Mouse (Mus musculus) cerebellum, adult 18-20 months (tissue): ENCODE results near the gene Esd.
A peak's percentile ranks its signal among the peaks of the same experiment; 100 is the strongest.

Experiments used
- DNase-seq, 2 experiments: peaks; one replicate each; pipeline ENCODE4 v3.0.0; 2021

Esd gene

GRCm38 (mm10) chr14:74732079-74732783 is at the start of gene Esd:
Gene Esd (plus strand): TSS chr14:74732297.
- DNase-seq, result peak; percentile 89 to 94

DNA sequence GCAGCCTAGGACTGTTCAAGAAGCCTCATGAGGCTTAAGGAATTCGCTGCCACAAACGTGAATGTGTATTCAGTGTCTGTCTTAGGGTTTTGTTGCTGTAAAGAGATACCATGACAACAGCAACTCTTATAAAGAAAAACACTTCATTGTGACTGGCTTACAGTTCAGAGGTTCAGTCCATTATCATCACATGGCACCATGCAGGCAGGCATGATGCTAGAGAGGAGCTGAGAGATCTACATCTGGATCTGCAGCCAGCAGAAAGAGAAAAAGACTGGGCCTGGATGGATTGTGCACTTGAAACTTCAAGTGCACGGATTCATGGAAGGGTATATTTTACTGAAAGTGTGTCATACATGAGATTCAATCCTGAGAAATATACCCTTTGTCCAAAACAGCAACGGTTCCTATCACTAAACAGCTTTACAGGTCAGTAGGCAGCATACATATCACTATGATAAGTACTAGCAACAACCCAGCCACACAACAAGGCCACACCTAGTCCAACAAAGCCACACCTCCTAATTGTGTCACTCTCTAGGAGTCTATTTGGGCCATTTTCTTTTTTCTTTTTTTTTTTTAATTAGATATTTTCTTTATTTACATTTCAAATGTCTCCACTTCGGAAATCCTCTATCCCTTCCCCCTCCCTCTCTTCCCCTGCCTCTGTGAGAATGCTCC is 47.7 kb upstream of the Esd start:
- DNase-seq, result no peak

DNA sequence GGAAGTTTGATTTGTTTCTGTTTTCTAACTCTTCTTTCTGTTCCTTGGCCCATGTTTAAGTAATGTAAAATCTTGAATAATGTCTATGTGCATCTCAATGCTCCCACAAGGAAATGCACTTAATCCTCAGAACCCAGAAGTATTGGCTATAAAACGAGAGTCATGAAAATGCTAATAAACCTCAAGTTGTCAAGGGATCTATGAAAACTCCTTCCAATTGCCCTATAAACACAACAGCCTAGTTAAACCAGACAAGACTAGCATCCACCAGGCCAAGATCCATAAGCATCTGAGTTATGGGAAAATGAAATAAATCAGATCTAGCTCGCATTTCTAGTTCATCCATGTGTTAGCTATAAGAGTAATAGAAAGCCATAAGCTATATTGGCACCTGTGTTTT is 40.1 kb upstream of the Esd start:
- DNase-seq, result no peak

DNA sequence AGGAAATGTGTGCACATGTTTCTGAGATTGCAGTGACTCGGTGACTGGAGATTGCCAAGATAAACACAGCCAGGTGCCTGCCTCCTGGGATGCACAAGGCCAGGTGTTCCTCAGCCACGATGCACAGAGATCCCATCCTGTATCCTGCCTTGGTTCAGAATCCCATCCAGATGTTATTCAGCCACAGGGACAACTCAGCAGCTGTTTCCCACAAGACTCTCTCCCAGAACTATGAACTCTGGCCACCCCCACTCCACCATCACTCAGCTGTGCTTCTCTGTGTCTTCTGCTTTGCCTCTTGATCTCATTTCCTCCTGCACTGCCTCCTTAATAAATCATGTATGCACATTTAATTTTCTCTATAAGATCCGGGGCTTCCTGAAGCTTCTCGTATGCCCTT is 35.3 kb upstream of the Esd start:
- no peak for DNase-seq

- no peak for DNase-seq
These were observed 34.7 kb upstream of the Esd start for GRCm38 (mm10) chr14:74697432-74697831.

DNA sequence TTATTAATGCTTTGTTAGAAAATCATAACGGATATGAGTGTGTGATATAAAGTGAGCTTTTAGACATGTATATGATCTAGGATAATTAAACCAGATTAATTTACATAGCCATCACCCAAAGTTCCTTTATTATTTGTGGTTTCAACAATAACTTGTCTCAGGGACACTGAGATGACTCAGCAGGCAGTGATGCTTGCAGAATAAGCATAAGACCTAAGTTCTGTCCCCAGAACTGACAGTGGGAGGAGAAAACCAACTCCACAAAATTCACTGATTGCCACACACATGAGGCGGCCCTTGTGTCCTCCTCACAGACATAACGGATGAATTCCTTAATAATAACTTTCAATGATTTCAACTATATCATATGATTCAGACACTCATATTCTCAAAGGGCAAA is 32.9 kb upstream of the Esd start:
- DNase-seq, result no peak

- DNase-seq, result no peak
These were observed 28.2 kb upstream of the Esd start for GRCm38 (mm10) chr14:74703930-74704329.

GRCm38 (mm10) chr14:74709054-74709453 is 23.0 kb upstream of the Esd start:
- no peak for DNase-seq

DNA sequence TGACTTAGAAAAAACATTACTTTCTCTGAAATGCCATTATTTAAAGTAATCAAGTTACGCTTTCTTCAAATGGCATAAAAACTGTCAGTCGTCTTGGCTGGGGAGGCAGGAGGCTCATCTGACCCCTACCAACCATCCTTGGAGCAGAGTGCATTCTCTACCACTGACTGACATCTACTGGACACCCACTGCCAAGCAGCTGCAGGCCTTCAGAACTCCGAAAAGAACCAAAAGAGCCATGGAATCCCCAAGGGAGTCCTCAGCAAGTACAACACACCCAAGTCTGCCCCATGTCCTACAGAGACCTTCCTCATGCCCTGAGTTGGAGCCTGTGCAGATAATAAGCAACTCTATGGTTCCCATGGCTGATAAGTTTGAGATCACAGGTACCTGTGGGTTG is 8.6 kb upstream of the Esd start:
- no peak for DNase-seq

GRCm38 (mm10) chr14:74731221-74732078 is 647 bp upstream of the Esd start:
- no peak for DNase-seq

DNA sequence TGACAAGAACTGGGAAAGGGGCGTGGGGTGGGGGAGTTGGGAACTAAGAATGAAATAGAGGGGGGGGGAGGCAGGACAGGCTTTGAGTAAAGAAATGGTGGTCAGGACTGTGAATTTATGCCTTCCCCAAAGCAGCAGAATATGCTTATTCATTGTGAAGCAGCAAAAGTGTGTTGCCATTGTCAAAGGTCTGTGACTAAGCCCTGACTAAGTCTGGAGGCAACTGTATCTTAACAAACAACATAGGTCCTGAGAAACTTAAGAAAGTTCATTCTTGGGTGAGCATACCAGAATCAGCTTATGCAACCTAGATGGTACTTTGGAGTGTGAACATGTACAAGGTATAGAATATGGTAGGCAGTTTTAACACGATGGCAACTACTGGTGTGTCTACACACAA is 1.3 kb downstream of the Esd start:
- no peak for DNase-seq

- DNase-seq, result no peak
These were observed 3.4 kb downstream of the Esd start for GRCm38 (mm10) chr14:74735471-74735870.

- no peak for DNase-seq
These were observed 4.8 kb downstream of the Esd start for GRCm38 (mm10) chr14:74736850-74737249.

DNA sequence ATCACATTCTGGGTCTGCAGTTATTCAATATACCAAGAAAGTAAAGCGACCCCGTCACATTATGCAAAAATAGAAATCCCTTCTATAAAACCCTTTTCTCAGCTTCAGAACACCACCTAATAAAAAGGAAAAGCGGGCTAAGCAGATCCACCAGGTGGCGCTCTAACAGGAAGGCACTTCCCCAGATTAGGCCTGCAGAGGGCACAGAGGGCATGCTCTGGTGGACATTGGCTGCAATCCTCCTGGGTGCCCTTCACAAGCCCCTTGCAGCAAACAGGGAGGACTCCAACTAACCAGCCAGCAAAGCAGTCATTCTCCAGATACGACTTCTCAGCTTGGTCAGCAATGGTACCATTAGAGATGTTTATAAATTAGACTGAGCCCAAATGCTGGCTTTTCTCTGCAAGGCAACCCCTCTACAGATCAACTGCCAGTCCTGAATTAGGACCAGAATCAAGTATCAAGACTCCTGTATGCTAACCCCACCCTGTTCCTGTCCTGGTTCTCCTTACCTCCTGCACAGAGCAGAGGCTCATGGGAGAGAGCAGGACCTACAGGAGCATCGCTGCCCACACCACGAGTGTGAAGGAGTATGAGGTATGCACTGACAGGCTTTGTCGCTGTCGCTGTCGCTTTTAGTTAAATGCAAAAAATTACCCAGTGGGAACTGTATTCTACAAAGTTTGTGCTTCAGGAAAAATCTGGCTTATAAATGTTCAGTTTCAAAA is 32.3 kb downstream of the Esd start:
- DNase-seq, result peak; percentile 76 to 79

DNA sequence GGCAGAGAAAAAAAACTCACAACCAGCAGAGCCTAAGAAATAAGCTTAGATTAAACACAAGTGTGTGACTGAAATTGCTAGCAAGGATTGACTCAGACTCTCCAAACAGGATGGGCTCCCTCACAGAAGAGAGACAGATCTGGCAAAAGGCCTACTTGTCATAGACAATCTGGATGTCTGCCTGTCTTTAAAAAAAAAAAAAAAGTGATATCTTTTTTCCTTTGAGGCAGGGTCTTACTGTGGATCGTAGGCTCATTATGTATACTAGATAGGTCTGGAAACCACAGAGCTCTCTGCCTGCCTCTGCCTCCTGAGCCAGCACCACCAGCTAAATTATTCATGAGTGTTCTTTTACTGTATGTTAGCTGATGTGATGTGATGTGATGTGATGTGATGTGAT is 35.8 kb downstream of the Esd start:
- DNase-seq, result no peak

DNA sequence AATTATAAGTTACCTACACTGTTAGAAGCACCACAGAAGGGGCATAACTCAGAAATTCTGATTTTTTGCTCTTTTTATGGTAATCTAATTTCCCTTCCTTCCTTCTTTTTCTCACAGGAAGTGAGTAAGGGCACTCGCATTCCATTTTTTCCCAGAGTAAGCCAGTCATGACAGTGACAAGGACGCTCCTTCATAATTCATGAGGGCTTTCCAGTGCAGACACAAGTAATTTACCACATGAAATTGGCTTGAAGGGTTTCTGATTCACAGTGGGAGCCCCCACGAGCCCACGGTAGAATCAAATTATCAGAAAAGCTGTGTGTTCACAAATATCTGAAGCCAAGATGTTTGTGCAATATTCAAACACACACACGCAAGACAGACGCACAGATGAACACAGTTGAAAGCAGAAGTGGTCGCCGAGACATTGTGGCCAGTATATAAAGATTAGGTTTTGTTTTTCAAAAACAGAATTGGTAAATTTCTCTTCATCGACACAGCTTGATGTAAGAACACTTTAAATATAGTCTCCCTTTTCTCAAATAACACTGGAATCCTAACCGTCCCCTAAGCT is 42.0 kb downstream of the Esd start:
- no peak for DNase-seq

DNA sequence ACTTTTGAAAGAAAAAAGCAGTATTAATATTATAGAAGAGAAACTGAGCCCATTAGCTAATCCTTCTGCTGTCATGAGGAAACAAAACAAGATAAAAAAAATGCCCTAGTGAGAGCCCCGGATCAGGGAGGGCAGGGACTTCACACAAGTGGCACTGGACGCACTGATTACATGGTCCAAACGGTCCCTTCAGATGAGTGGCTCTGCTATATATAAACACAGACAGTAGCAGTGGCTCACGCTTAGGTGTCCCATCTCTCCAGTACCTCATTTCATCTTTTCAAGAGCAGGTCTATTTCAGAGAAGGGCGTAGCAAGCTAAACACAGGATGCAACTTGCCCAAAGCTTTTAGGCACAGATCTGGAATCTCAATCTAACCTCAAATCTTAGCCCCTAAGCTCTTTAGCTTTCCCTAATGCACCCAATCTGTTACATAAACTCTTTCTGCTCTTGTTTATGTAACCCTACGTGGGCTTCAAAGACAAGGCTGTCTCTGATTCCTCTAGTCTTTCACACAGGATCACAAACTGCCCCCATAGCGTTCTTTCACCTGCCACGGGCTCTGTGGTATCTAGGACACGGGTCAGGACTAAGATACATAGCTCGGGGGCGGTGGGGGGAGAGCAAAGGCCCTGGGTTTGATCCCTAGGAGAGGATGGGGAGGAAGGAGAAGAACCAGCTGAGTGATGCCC is 52.3 kb downstream of the Esd start:
- DNase-seq, result no peak

DNA sequence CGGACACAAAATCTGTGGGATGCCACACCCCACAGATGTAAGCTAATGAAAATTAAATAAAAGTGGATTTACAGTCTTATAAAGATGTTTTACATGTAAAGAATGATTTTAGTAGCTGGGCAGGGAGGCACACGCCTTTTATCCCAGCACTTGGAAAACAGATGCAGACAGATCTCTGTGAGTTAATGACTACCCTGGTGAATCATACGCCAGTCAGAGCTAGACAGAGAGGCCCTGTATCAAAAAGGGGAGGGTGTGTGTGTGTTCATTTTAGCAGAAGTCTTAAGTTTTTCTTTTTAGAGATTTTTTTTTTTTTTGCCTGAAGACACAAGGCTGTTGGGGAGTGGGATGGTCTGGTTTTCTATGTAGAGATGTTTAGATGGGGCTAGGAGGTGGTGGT is 55.6 kb downstream of the Esd start:
- DNase-seq, result no peak

DNA sequence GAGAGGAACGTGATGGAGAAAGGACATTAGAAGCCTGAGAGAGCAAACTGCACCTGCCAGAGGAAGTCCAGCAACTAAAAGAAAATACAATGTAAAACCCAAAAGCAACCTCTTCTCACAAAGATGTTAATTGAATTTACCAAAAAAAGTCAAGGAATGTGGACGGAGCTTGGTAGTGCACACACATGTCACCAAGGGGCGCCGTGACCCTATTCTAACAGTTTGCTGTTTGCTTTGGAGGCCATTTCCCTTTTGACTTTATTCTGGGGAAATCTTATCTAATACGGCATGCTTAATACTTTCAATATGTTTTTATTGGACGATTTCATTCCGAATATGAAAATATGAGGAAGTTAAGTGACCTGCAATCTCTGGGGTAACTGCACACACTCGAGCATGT is 56.7 kb downstream of the Esd start:
- peak in 1 of 2 experiments; percentile 12 for DNase-seq

DNA sequence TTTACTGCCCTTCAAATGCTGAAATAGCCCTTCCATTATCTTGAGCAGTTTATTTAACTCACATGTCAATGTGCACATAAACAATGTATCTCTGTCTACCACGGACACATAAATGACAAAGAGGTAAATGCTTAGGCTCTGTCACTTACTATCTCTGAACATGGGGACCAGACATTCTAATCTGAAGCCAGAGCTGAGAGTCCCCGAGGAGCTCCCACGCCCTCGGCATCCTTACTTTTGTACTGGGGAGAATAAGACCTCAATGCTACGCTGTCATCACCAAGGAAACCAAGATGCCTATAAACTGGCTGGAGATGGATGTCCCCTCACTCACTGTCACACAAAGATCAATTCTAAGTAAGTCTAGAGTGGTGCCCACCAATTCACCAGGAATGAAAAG is 58.4 kb downstream of the Esd start:
- DNase-seq, result no peak

- no peak for DNase-seq
These were observed 60.7 kb downstream of the Esd start for GRCm38 (mm10) chr14:74792793-74793192.

DNA sequence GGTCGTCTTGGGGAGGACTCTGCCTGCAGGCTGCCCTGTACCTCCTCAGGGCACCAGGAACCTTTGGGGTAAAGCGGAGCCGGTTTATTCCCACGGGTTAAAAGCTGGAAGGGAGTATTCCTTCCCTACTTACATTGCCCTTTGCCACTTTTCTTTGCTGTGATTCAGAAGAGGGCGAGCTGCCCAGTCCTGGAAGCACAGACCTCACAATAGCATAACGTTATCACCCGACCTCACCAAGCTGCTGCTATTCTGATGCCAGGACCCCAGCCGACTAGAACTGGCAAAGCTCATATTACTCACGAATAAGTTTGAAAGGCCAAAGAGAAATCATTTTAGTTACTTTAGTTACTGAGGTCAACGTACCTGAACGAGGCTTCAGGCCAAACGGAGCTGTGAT is 62.8 kb downstream of the Esd start:
- no peak for DNase-seq
